Mouse (Mus musculus): ENCODE data around the gene Kcnv2. TPM values are rescaled to one million over a fixed set of nuclear protein-coding genes. Genes with fewer than 3 reads are reported as not detected.

Kcnv2 gene
- polyA plus RNA-seq, 1 experiment from 2014 or later, result not detected

DNA sequence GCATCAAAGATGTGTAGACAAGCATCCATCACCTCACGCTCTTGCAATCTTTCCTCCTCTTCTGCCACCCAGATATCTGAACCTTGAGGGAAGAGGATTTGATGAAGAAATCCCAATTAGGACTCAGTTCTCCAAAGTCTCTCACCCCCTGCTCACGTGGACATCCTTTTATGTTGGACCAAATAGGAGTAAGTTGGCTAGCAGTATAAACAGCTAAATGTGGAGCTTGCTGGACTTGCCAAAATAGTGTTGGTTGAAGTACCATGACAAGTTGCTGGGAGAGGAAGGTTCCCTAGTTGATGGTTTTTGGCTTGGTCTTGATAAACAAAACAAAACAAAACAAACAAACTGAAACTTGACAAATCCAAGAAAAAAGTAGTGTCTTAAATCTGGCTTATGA lies 47.8 kb downstream of the Kcnv2 start:
- H3K4me2 ChIP-seq, result no peak overlapping the region
- H3K4me1 ChIP-seq, result peaks cover 3% of the 10 kb centered on the region; the same call in 1 of the 2 replicates
- 89% methylated on average over 2 of the region's 2 CpGs for WGBS
- ATAC-seq (ENCODE audit: low FRiP score), result no peak
- H3K27ac ChIP-seq, result no peak overlapping the region
- H3K4me3 ChIP-seq (replicated peaks), result no peak overlapping the region
- no peak overlapping the region for H3K9ac ChIP-seq
- no peaks in the 10 kb centered on the region for H3K27me3 ChIP-seq
- H3K36me3 ChIP-seq (replicated peaks), result no peaks in the 10 kb centered on the region
- H3K9me3 ChIP-seq, result no peaks in the 10 kb centered on the region

DNA sequence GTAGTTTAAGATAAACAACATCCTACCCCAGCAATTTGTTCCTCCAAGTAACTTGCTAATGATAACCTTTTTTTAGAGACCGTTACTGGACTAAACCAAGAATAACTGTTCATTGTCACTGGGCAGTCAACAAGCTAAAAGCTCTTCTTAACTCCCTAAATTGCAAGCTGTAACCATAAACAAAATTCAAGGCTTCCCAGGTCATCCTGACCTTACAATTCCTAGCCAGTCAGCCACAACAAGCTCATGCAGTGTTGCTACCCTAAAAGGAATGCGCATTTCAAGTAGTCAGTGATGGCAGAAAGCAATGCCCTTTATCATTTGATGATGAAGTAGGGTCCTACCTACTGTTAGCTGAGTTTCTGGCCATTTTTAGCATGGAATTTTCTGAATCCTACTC lies 48.4 kb downstream of the Kcnv2 start:
- no peak for ATAC-seq (ENCODE audit: low FRiP score)
- peaks cover 3% of the 10 kb centered on the region; the same call in 1 of the 2 replicates for H3K4me1 ChIP-seq
- H3K4me2 ChIP-seq, result no peak overlapping the region
- H3K27ac ChIP-seq, result no peak overlapping the region
- no peaks in the 10 kb centered on the region for H3K9me3 ChIP-seq
- no peak overlapping the region for H3K4me3 ChIP-seq (replicated peaks)
- H3K36me3 ChIP-seq (replicated peaks), result no peaks in the 10 kb centered on the region
- WGBS, result 88% methylated on average over 2 of the region's 2 CpGs
- no peaks in the 10 kb centered on the region for H3K27me3 ChIP-seq
- no peak overlapping the region for H3K9ac ChIP-seq

DNA sequence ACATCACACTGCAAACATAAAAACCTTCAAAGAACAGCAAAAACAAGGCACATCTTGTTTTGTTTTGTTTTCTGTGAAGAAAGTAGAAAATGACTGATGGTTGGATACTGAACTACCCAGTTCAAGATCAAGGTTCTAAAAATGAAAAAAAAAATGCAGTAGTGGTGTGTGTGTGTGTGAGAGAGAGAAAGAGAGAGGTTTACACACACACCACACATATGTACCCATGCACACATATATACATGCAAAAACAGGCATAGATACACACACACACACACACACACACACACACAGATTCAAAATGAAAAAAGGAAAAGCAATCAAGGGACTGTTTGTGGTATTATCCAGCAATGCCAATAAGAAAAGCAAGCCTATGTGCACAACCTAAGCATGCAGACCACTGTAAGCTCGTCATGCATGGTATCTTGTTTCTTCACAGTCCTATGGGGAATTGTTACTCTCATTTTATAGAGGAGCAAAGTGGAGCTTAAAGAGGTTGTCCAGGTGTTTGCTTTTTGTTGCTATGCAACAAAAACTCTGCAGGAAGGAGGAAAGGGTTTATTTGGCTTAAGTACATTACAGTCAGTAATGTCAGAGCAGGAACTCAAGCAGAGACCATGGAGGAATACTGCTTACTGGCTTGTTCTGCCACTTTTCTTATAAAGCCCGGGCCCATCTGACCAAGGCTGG lies 57.5 kb downstream of the Kcnv2 start:
- no peak for ATAC-seq (ENCODE audit: low FRiP score)
- H3K4me3 ChIP-seq (replicated peaks), result no peak overlapping the region

DNA sequence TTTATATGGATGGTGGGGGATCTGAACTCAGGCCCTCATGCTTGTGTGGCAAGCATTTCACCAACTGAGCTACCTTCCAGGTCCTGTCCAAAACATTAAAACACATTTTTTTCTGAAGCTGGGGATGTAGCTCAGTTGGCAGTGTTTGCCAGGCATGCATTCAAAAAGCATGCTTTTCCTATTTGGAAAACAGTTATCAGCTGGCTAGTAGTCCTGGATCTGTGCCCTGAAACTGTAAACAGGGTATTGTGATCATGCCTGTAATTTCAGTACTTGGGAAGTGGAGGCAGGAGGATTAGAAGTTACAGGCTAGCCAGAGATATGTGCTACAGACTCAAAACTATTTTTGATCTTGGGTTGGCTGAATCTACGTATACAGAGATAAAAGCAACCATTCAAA lies 59.7 kb downstream of the Kcnv2 start:
- no peaks in the 10 kb centered on the region for H3K4me1 ChIP-seq
- no peak overlapping the region for H3K4me3 ChIP-seq (replicated peaks)
- no peak overlapping the region for H3K27ac ChIP-seq
- H3K36me3 ChIP-seq (replicated peaks), result peaks cover 20% of the 10 kb centered on the region
- H3K9ac ChIP-seq, result no peak overlapping the region
- no peak for ATAC-seq (ENCODE audit: low FRiP score)
- H3K27me3 ChIP-seq, result no peaks in the 10 kb centered on the region
- H3K4me2 ChIP-seq, result no peak overlapping the region
- no peaks in the 10 kb centered on the region for H3K9me3 ChIP-seq
- WGBS, result 92% methylated on average over 1 of the region's 1 CpGs

More for the DNA sequence above, 57.5 kb downstream of the Kcnv2 start:
- H3K27me3 ChIP-seq, result no peaks in the 10 kb centered on the region
- no peaks in the 10 kb centered on the region; the same call in 1 of the 2 replicates for H3K36me3 ChIP-seq (replicated peaks)
- no peak overlapping the region for H3K9ac ChIP-seq
- H3K9me3 ChIP-seq, result no peaks in the 10 kb centered on the region
- H3K27ac ChIP-seq, result no peak overlapping the region
- no peaks in the 10 kb centered on the region for H3K4me1 ChIP-seq
- WGBS, result 85% methylated on average over 2 of the region's 2 CpGs
- H3K4me2 ChIP-seq, result no peak overlapping the region

DNA sequence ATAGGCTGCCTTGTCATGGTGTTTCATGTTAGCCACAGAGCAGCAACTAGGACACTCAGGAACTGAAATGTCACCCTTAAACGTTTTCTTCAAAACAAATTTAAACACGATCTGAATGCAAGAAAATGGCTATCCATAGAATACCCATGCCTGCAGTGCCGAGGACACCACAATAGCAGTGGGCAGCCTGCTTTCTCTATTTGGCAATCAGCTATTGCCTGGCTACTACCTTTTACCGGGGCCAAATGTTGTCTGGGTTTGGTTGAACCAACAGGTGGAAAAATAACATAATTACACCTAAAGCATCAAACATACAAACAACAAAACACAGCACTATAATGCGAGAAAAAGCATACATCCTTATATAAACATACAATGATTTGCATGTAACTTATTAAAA lies 60.9 kb downstream of the Kcnv2 start:
- H3K4me2 ChIP-seq, result no peak overlapping the region
- H3K4me3 ChIP-seq (replicated peaks), result no peak overlapping the region
- peaks cover 31% of the 10 kb centered on the region for H3K36me3 ChIP-seq (replicated peaks)
- 91% methylated on average over 5 of the region's 5 CpGs for WGBS
- ATAC-seq (ENCODE audit: low FRiP score), result no peak
- no peaks in the 10 kb centered on the region for H3K4me1 ChIP-seq
- H3K9ac ChIP-seq, result no peak overlapping the region
- H3K9me3 ChIP-seq, result no peaks in the 10 kb centered on the region
- no peak overlapping the region for H3K27ac ChIP-seq
- no peaks in the 10 kb centered on the region for H3K27me3 ChIP-seq

DNA sequence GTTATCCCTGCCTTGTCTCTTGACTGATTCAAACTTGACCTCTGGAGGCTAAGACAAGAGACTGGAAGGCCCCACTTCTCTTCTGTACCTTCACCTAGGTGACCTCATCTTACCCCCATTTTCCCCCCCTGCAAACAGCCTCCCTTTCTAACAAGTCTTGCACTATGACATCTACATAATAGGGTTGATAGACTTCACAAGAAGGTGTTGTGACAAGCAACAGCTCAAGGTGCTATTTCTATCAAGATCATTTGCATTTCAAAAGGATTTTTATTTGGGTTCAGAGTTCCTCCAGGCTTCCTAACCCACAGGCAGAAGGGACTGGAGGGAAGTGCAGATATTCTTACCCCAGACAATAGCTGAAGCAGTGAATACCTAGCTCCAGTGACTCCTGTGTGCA lies 62.9 kb downstream of the Kcnv2 start:
- H3K27ac ChIP-seq, result no peak overlapping the region
- no peak overlapping the region for H3K4me2 ChIP-seq
- H3K4me1 ChIP-seq, result no peaks in the 10 kb centered on the region
- peaks cover 50% of the 10 kb centered on the region for H3K36me3 ChIP-seq (replicated peaks)
- H3K9ac ChIP-seq, result no peak overlapping the region
- H3K9me3 ChIP-seq, result no peaks in the 10 kb centered on the region
- H3K27me3 ChIP-seq, result no peaks in the 10 kb centered on the region
- ATAC-seq (ENCODE audit: low FRiP score), result no peak
- no peak overlapping the region for H3K4me3 ChIP-seq (replicated peaks)

Other genes with a start within 250 kb of the Kcnv2 start
- gene Vldlr, start 106.1 kb upstream of the Kcnv2 start, polyA plus RNA-seq (2016; fragmentation: Nextera tagmentation; extraction: Ambion mirVana), result 11.1 and 13.2 TPM in 2 replicates
- gene Pum3, start 107.2 kb downstream of the Kcnv2 start, polyA plus RNA-seq (2016; fragmentation: Nextera tagmentation; extraction: Ambion mirVana), result 85.7 and 92.1 TPM in 2 replicates